Mouse (Mus musculus) thymus, postnatal 0 days (tissue): ENCODE results near the gene Gm10639. TPM values are rescaled to one million over a fixed set of nuclear protein-coding genes. Genes with fewer than 3 reads are reported as not detected.
"Not testable (repeated sequence)": the region's sequence is repeated elsewhere in the genome, so short reads cannot be mapped to it uniquely, and the experiment has no call there.

ENCODE experiments used
- DNase-seq: peaks from one replicate; pipeline ENCODE4 v3.0.0-alpha.2; 2015; ENCODE audit warnings: low spot score
- polyA plus RNA-seq: library from polyadenylated mRNA; unstranded; fragments of >200 nt; fragmentation: Nextera tagmentation; extraction: Ambion mirVana; gene quantifications from 2 replicates; pipeline ENCODE4 v1.2.1, GENCODE M21; 2015

Gene Gm10639
- polyA plus RNA-seq, 1 experiment from 2014 or later: not detected

- DNase-seq: no peak
Observed at GRCm38 (mm10) chr9:78347004-78347403, 57.3 kb downstream of the Gm10639 start.

GRCm38 (mm10) chr9:78348206-78349004 is 58.7 kb downstream of the Gm10639 start:
- DNase-seq: not testable (repeated sequence)

GRCm38 (mm10) chr9:78349141-78349540 is 59.4 kb downstream of the Gm10639 start:
- not testable (repeated sequence) for DNase-seq

- DNase-seq: not testable (repeated sequence)
Observed at GRCm38 (mm10) chr9:78350007-78350406, 60.3 kb downstream of the Gm10639 start.

- DNase-seq: no peak
Observed at GRCm38 (mm10) chr9:78351504-78352220, 61.9 kb downstream of the Gm10639 start.

Other genes starting within 250 kb of the Gm10639 start
- gene Gcm1, start 238.0 kb upstream of the Gm10639 start, polyA plus RNA-seq: 0.13 and 0.25 TPM in 2 replicates
- 53.8 and 60.6 TPM in 2 replicates for gene Fbxo9, start 180.9 kb upstream of the Gm10639 start, polyA plus RNA-seq
- gene Ick, start 180.7 kb upstream of the Gm10639 start, polyA plus RNA-seq: 14.7 and 14.9 TPM in 2 replicates
- 49.5 and 53.9 TPM in 2 replicates for gene Gsta4, start 107.1 kb upstream of the Gm10639 start, polyA plus RNA-seq
- gene Gsta1, start 59.3 kb upstream of the Gm10639 start, polyA plus RNA-seq: 0.59 and 0.68 TPM in 2 replicates
- gene Gm3776, start 32.8 kb upstream of the Gm10639 start, polyA plus RNA-seq: 0.24 TPM in 1 of 2 replicates, not detected in the other
- gene Omt2a, start 24.9 kb downstream of the Gm10639 start, polyA plus RNA-seq: 0.36 TPM in 1 of 2 replicates, not detected in the other
- 0.21 and 0.68 TPM in 2 replicates for gene Omt2b, start 37.7 kb downstream of the Gm10639 start, polyA plus RNA-seq
- gene Gsta2, start 65.9 kb downstream of the Gm10639 start, polyA plus RNA-seq: 6.3 and 6.4 TPM in 2 replicates
- 0.58 and 1.0 TPM in 2 replicates for gene Dppa5a, start 78.3 kb downstream of the Gm10639 start, polyA plus RNA-seq
- gene Ooep, start 88.8 kb downstream of the Gm10639 start, polyA plus RNA-seq: 1.6 and 1.8 TPM in 2 replicates
- gene Ddx43, start 105.9 kb downstream of the Gm10639 start, polyA plus RNA-seq: 0.23 TPM in 2 replicates
- gene Cgas, start 153.3 kb downstream of the Gm10639 start, polyA plus RNA-seq: 2.6 and 3.0 TPM in 2 replicates
- gene Mto1, start 158.3 kb downstream of the Gm10639 start, polyA plus RNA-seq: 22.8 and 23.4 TPM in 2 replicates
- gene Gm17324, start 158.9 kb downstream of the Gm10639 start, polyA plus RNA-seq: 0.58 and 1.1 TPM in 2 replicates
- gene Eef1a1, start 199.2 kb downstream of the Gm10639 start, polyA plus RNA-seq: 3,927 and 4,011 TPM in 2 replicates